Mouse (Mus musculus) cerebellum, adult (tissue): ENCODE results near the gene Gm49776.
"Not testable (repeated sequence)": the region's sequence is repeated elsewhere in the genome, so short reads cannot be mapped to it uniquely, and the experiment has no call there.

ENCODE experiments used
- ATAC-seq: cut with Nextera tagmentation; 2 replicates; pipeline ENCODE4 v1.9.2; 2017; ENCODE audit warnings: mild to moderate bottlenecking, moderate library complexity, mixed read lengths; ENCODE audit not compliant: insufficient number of reproducible peaks, low FRiP score, low TSS enrichment

The Gm49776 gene

DNA sequence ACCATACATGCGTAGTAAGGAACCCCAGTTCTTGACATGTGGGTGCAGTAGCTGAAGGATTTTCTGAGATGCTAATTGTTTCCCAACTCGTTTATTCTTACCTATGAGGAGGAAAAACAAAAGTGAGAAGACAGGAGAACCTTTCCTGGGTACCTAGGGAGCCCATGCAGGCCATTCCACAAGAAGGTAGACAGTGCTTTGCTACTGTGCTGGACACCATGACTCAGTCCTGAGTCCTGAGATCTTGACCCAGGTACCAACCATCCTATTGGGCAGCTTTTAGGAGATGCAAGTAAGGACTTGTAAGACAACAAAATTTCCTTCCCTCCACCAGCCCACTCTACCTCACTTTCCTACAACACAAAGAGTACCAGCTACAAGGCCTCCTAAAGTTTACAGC, at the start of gene Gm49776:
Gm49776 (minus strand) TSS at position 101 of the 400 bp plus-strand sequence.
- no peak for ATAC-seq

DNA sequence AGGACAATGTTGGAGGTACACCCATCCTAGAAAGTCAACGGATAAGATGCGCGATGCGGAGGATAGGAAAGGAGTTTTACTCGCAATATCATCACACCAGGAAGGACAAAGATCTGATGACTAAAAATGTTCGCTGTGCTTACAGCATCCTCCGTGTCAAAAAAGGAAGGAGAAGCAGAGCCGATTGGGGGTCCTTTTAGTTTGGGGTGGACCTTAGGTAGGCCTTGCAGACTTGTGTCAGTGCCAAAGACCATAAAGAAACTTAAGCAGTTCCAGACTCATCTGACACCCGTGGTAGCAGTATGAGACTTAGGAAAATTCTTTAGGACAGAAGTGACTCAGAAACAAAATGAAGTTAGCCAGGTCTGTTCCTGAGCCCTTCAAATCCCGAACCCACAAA, 31.5 kb upstream of the Gm49776 start:
- not testable (repeated sequence) for ATAC-seq

DNA sequence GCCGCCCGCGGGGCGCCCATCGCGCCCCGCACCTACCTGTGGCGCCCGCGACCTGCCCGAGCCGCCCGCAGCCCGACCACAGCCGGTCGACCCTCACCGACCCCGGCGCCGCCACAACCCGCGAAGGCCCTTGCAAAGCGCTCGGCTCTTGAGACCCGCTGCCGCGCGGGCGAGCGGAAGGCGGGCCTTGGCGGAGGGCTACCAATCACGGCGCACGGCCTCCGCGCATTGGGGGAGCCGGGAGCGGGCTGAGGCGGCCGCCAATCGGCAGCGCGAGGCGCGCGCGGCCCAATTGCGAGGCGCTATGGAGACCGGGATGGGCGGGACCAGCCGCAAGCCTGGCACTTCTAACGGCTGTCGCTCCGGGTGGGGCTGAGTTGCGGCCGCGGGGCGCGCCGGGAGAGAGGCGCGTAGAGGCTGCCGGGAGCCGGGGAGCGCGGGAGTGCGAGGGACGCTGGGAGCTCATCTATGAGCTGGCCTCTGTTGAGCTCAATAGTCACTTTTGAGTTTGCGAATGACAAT, 31.0 kb upstream of the Gm49776 start, which contains the start of gene Dgcr8:
Dgcr8 (minus strand) TSS at position 180 of the 522 bp plus-strand sequence.
- ATAC-seq: peak; percentile 99

DNA sequence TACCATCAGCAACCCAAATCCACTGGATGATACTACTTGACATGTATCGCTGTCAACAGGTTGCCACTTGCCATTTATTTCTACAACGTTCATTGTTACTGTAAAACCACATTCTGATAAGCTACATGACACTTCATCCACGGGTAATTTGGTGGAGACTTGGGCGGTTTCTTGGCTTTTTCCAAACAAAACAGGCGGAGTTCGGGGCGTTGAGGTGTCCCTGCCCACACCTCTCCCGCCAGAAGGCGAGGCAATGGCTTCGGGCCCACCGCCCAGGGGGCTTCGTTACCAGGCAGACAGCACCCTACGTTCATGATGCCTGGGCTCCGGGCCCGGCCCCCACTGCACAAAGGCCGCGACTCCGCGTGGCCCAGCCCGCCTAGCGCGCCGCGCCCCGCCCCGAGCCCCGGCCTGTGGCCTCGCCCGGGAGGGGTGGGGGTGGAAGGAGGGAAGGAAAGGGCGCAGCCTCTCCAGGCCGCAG, 30.5 kb upstream of the Gm49776 start:
- peak; percentile 83 for ATAC-seq

DNA sequence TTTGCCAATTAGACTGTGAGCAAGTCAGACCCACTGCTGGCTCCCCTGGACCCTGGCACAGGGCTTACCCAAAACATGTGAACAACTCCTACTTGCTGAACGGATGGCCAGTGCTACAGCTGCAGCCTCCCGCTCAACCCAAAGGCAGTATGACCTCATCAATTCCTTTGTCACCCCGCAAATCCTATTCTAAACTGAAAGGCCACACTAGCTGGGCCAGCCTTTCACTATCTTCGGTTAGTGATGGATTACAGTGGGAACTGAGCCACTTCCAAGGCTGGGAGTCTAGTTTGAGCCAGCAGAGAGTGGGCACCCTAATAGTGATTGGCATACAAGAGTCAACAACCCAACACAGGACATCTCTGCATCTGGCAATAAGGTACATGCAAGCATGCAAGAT, 30.0 kb upstream of the Gm49776 start:
- ATAC-seq: no peak

DNA sequence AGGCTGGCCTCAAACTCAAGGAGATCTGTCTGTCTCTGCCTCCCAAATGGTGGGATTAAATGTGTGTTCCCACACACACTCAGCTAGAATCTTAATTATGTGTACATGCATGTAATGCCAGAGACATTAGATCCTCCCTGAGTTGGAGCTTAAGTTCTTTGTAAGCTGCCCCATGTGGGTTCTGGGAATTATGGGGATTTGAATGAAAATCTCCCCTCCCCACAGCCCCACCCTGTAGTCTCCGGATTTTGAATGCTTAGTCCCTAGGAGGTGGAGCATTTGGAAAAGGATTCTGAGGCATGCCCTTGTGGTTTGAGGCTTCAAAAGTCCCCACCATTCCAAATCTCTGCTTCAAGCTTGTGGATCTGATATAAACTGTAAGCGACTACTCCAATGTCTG, 17.0 kb upstream of the Gm49776 start:
- no peak for ATAC-seq

DNA sequence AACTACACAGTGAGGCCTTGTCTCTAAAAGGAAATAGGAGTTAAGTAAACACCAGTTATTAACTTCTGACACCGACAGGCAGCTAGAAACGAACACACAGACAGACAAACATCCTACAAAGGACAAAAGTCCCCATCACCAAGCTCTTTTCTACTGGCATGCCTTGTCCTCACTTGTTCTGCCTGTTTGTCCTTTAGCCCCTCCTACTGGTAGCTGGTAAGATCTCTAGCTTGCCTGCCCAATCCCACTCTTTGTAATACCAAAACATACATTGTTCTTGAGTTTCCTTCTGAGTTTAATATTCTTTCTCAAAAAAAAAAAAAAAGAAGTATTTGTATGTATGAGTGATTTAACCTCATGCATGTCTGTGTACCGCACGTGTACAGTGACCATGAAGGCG, 10.1 kb upstream of the Gm49776 start:
- no peak for ATAC-seq

DNA sequence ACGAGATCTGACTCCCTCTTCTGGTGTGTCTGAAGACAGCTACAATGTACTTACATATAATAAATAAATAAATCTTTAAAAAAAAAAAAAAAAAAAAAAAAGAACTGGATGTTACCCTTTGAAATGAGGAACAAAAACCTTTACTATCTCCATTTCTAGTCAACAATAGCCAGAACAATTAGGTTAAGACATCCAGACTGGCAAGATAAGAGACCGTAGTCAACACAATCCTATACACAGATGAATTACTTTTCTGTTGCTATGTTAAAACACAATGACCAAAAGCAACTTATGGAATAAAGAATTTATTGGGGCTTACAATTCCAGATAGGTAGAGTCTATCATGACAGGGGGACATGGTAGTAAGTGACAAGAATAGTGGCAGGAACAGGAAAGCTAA, 6.9 kb upstream of the Gm49776 start:
- ATAC-seq: no peak

DNA sequence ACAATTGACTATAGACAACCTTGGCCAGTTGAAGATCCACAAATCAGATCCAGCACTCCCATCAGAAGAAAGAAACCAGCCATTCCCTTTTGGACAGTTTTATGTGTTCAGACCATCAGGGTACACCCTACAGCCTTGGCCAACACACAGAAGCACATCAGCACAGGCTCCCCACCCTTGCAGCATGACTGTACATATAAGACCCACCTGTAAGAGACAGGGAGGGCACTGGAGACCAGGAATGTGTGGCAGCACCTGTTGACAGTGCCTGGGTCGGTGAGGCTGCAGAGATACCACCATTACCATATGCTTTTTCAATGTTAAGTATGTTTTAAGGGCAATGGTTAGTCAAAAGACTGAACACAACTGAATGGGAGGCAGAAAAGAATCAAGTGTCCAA, 4.3 kb downstream of the Gm49776 start:
- no peak for ATAC-seq

DNA sequence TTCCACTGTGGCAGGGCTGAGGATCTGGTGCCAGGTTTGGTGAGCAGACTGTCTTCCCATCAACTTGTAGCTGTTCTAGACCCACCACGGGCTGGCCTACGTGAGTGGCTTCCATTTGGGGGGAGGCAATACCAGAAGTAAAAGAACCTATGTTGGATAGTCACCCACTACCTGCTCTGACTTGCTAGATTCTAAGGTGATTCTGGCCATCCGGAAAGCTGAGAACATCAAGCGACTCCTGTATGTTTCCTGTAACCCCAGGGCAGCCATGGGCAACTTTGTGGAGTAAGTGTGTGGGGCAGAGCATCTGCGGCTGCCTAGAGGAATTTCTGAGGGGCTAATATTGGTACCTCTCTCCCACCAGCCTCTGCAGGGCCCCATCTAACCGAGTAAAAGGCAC, 5.4 kb downstream of the Gm49776 start:
- ATAC-seq: no peak

DNA sequence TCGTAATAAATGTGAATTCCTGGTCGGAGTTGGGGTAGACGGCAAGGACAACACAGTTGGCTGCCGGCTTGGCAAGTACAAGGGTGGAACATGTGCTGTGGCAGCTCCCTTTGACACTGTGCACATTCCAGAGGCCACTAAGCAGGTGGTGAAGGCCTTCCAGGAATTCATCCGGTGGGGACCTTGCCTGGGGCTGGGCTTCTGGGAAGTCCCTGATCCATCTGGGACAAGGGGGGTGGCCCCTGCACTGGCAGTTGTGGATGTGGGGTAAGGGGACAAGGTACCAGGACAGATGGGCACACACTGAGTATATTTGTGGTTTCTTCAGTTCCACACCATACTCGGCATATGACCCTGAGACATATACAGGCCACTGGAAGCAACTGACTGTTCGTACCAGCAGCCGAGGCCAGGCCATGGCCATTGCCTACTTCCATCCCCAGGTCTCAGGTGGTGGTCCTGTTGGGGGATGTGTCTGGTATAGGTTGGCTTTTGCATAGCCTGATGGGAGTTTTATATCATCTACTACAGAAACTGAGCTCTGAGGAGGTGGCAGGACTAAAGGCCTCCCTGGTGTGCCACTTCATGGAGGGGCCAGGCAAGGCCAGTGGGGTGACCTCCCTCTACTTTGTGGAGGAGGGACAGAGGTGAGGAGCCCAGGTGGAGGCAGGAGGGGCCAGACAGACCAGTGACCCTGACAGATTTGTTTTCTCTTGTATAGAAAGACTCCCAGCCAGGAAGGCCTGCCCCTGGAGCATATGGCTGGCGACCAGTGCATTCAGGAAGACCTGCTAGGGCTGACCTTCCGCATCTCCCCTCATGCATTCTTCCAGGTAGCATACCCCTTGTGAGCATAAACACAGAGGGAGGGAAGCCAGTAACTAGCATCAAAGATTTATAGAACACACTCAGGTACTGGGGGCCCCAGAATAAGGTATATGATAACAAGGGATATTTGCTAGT, 7.0 kb downstream of the Gm49776 start:
- ATAC-seq: no peak

DNA sequence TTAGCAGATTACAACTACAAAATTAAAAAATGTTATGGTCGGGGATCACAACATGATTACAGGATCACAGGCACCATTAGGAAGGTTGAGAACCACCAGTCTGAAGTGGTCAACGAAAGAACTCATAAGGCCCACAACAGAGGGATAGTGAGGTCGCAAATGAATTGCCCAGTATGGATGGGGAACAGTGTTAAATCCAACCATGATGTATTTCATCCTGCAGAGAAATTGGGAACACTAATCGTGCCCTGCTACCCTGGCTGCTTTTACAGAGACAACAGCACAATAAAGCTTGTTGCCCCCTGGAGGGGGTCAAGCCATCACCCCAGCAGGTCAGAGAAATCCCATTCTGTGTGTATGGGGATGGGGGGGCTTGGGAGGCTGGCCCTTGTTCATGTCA, 7.9 kb downstream of the Gm49776 start:
- ATAC-seq: no peak

DNA sequence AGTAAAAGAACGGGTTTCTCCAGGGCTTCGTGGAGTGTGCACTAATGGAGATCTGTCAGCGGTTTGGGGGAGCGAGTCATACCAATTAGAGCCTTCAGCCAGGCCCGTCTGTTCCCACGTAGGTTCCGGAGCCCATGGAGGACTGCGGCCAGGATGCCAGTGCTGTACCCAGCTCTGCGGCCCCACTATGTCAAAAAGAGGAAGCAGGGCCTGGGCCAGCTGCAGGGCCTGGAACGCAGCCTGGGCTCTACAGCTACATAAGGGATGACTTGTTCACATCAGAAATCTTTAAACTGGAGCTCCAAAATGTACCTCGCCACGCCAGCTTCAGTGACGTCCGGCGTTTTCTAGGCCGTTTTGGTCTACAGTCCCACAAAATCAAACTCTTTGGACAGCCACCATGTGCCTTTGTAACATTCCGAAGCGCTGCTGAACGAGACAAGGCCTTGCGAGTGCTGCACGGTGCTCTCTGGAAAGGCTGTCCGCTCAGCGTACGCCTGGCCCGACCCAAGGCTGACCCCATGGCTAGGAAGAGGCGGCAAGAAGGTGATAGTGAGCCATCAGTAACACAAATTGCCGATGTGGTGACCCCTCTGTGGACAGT, 8.7 kb downstream of the Gm49776 start:
- ATAC-seq: peak; percentile 11; the same call in 1 of the 2 replicates

DNA sequence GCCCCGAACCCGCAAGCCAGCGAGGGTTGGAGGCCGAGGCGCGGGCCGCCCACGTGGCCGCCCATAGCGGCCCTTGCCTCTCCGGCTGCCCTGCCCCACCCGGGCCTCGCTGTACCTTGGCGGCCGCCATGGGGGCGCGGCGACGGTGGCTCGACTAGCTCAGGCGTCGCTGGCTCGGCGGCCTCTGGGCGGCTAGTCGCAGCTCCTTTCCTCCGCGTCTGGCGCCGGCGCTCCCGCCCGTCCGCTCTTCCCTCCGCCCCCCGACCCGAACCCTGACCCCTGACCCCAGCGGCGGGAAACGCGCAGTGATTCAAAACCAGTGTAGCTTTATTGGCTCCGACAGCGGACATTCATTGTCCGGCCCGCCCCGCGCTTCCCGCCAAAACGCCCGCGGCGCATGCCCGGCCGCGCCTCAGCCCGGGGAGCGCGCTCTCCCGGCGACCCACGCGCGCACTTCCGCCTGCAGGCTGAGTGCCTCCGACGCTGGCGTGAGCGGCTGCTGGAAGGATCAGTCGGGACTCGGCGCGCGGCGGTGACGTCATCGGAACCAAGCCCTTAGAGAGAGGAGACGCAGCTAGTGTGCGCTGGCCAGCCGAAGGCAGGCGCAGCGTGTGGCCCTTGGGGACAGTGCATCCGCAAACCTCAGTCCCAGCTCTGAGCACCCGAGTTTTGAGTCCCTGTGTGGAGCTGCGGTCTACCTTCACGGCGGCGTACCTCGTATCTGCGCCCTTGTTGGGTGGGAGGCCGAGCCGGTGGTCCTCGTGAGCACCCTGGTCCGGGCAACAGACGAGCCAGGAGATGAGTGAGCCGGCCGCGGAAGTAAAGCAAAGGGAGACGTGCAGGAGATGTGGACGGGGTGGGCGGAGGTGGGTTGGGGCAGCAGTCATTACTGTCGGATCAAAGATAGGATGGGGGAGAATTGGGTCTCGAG, 9.4 kb downstream of the Gm49776 start, which contains the start of the genes Trmt2a and Ranbp1:
Trmt2a (plus strand) TSS at position 247 of the 931 bp plus-strand sequence.
Ranbp1 (minus strand) TSS at position 300 of the 931 bp plus-strand sequence.
- peak; percentile 88 for ATAC-seq

DNA sequence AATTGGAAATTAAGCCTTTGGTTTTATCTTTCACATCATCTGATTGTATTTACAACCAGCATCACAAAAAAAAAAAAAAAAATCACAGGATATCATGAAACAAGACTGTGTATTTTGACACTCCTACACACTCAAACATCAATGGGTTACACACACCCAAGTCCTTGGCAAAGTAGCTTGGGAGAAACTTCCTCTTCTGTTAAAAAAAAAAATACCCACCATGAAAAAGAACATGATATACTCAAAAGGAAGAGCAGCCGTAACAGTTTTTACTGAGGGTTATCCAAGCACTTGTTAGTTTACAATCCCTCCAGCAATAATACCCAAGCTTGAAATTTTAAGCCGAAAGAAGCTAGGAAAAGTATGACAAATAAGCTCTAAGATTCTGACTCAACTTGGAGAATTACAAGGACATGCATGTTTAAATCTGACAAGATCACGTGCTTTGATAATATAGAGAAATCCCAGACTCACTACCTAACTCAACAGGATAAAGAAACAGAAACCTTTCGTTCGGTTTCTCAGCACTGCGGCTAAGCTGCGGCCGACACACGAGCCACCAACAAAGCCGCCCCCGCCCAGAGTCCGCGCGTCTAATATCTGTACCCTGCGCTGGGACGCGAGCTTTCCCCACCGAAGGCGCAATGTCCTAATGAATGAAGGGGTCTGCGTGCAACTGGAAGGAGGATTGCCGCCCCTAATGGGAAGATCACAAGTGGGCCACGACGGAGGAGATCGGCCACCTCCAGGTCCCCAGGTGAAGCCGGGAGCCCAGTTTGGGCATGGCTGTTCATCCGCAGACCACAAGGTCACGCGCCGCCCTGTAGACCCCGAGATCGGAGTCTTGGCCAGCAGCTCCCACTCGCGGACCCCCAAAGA, 10.4 kb downstream of the Gm49776 start:
- ATAC-seq: peak; percentile 8; the same call in 1 of the 2 replicates

DNA sequence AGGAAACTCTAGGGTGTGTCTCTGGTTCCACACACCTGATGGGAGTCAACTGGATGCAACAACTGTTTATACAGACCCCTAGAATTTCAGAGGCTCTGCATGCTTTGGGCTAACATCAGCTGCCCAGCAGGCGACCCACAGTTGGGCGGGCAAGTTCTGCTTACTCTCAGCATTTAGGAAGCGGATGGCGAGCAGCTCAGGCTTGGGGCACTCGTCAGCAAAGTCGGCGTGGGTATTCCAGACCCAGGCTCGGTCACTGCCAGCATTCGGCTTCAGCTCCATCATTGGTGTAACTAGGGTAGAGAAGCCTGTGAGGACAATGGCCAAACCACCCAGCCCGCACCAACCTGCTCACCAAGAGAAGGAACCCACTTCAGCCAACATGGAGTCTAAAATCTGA, 16.5 kb downstream of the Gm49776 start:
- ATAC-seq: no peak

DNA sequence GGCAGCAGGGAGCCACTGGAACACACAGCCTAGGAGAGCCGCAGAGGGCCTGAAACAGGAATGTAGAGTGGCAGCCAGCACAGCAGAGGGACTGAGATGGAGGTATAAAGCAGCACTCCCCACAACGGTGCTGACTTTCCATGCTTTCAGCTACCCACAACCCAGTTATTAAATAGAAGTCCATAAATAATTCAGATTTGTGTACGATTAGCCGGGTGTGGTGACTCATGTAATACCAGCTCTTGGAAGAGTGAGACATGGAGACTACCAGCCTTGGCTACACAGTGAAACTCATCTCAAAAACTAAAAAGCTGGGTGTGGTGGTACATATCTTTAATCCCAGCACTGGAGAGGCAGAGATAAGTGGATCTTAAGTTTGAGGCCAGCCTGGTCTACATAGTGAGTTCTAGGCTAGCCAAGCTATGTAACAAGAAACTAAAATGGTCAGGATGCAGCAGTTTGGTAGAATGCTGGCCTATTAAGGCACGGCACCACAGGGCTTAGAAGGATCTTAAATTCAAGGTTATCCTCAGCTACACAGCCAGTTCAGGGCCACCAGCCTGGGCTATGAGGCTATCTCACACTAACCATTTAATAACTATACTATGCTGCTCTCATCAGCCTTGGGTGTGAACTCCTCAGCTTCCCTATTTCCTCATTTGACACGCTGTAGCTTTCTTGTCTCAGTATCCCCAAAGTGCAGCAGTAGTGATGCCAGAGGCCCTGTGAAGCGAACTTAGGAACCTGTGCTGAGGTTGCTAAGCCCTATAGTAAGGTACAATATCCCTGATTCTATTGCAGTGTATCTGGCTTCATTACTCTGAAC, 21.2 kb downstream of the Gm49776 start:
- no peak for ATAC-seq
